Mouse (Mus musculus) gonadal fat pad, adult 2 months (tissue): ENCODE data around the gene Ildr1. TPM values are rescaled to one million over a fixed set of nuclear protein-coding genes. Genes with fewer than 3 reads are reported as not detected.

Source experiments
- DNase-seq: peaks from one replicate; pipeline ENCODE4 v3.0.0-alpha.2; 2012; ENCODE audit warnings: low read depth
- polyA plus RNA-seq: library from polyadenylated mRNA; depleted of rRNA; stranded (reverse); fragments of >200 nt; gene quantifications from 2 replicates; pipeline ENCODE4 v1.2.3, GENCODE M21; 2012; rRNA removed

The Ildr1 gene
- polyA plus RNA-seq, 1 experiment = 26.4 TPM

GRCm38 (mm10) chr16:36771703-36772102, 77.9 kb downstream of the Ildr1 start:
- no peak for DNase-seq

- no peak for DNase-seq
Observed at GRCm38 (mm10) chr16:36772996-36773395, 79.2 kb downstream of the Ildr1 start.

- DNase-seq = no peak
Observed at GRCm38 (mm10) chr16:36775658-36776057, 81.9 kb downstream of the Ildr1 start.

Other genes with a start within 250 kb of the Ildr1 start
- gene Stfa3, start 238.6 kb upstream of the Ildr1 start, polyA plus RNA-seq = not detected in 2 replicates
- gene Casr, start 131.8 kb upstream of the Ildr1 start, polyA plus RNA-seq = 0.14 TPM in 1 of 2 replicates, not detected in the other
- 2.5 and 2.6 TPM in 2 replicates for gene Cd86, start 27.9 kb upstream of the Ildr1 start, polyA plus RNA-seq
- gene Slc15a2, start 91.0 kb downstream of the Ildr1 start, polyA plus RNA-seq = 21.4 and 31.2 TPM in 2 replicates
- 4.5 and 4.8 TPM in 2 replicates for gene Iqcb1, start 134.4 kb downstream of the Ildr1 start, polyA plus RNA-seq
- 0.65 and 1.0 TPM in 2 replicates for gene Eaf2, start 181.0 kb downstream of the Ildr1 start, polyA plus RNA-seq
- gene Golgb1, start 181.2 kb downstream of the Ildr1 start, polyA plus RNA-seq = 114 and 124 TPM in 2 replicates
- gene Hcls1, start 241.0 kb downstream of the Ildr1 start, polyA plus RNA-seq = 11.1 and 11.4 TPM in 2 replicates